ENCODE assay signal across 14 mouse cellular contexts in genomic region chr1:89714165-89714980, GRCm38 (mm10).
DNase-seq lines count a peak whose midpoint lies in the region; ATAC-seq and TF ChIP-seq lines count a peak whose summit lies in the region.
"Had no signal": no experiment of that assay in that cellular context is flagged by ENCODE, and none has a peak within 500 bp of the region (broad histone marks: within the 10 kb centered on the region; RNA-seq: fewer than 3 reads in every experiment).

No protein-coding gene starts in this region.

- no peaks in the 10 kb centered on the region for H3K9me3 ChIP-seq in liver, postnatal 0 days (ENCODE audit: low read length)
- no peaks in the 10 kb centered on the region for H3K9me3 ChIP-seq in hindbrain, embryonic 16.5 days (ENCODE audit: control insufficient read depth, low read length)
- H3K9me3 ChIP-seq in midbrain, postnatal 0 days (ENCODE audit: low read length), result no peaks in the 10 kb centered on the region
- H3K9me3 ChIP-seq: stomach, embryonic 15.5 days had no signal

- ATAC-seq in liver, postnatal 0 days, result peak; percentile 67
- ATAC-seq in hindbrain, embryonic 16.5 days, result peak; percentile 45; the same call in 1 of the 2 replicates
- peak; percentile 39; the same call in 1 of the 2 replicates for ATAC-seq in midbrain, postnatal 0 days (ENCODE audit: low FRiP score)
- ATAC-seq: lung, postnatal 0 days had no signal

- H3K4me1 ChIP-seq in liver, postnatal 0 days (ENCODE audit: insufficient read depth), result peaks cover 12% of the 10 kb centered on the region
- peaks cover 20% of the 10 kb centered on the region for H3K4me1 ChIP-seq in hindbrain, embryonic 16.5 days (ENCODE audit: control insufficient read depth, insufficient read depth, low read depth, low read length)
- peaks cover 20% of the 10 kb centered on the region for H3K4me1 ChIP-seq in midbrain, postnatal 0 days (ENCODE audit: insufficient read depth, low read length)
- H3K4me1 ChIP-seq: stomach, embryonic 15.5 days had no signal

- no peak overlapping the region for H3K9ac ChIP-seq in liver, postnatal 0 days (replicated peaks)
- no peak overlapping the region for H3K9ac ChIP-seq in hindbrain, embryonic 16.5 days (ENCODE audit: low read depth, low read length)
- no peak overlapping the region for H3K9ac ChIP-seq in midbrain, postnatal 0 days (replicated peaks; ENCODE audit: low read length, poor library complexity, severe bottlenecking)
- H3K9ac ChIP-seq: stomach, embryonic 15.5 days had no signal

- H3K4me2 ChIP-seq in liver, postnatal 0 days (ENCODE audit: low read depth, low read length), result no peak overlapping the region
- H3K4me2 ChIP-seq in hindbrain, embryonic 16.5 days (ENCODE audit: low read length), result no peak overlapping the region
- no peak overlapping the region for H3K4me2 ChIP-seq in midbrain, postnatal 0 days (ENCODE audit: low read depth, low read length, poor library complexity, severe bottlenecking)
- H3K4me2 ChIP-seq: stomach, embryonic 15.5 days had no signal

- H3K27ac ChIP-seq in liver, postnatal 0 days (ENCODE audit: low read depth), result no peak overlapping the region
- H3K27ac ChIP-seq in hindbrain, embryonic 16.5 days (ENCODE audit: low read depth, low read length), result no peak overlapping the region
- H3K27ac ChIP-seq in midbrain, postnatal 0 days (ENCODE audit: low read depth, low read length), result no peak overlapping the region
- H3K27ac ChIP-seq: stomach, embryonic 15.5 days had no signal

- TF ChIP-seq CTCF in liver, postnatal 0 days (IDR thresholded peaks at IDR 0.05; ENCODE audit: low read depth), result no peak
- no peak for TF ChIP-seq CTCF in midbrain, postnatal 0 days (IDR thresholded peaks at IDR 0.05)

- intact Hi-C loops in heart, postnatal 36 days (cut with DNase I), result no loop called here

- no peak for DNase-seq in liver, postnatal 0 days
- DNase-seq in liver, result no peak
- peak; percentile 64 for DNase-seq in kidney, postnatal 14 days
- no peak for DNase-seq in midbrain, postnatal 0 days (ENCODE audit: low spot score)
- no peak for DNase-seq in yolk sac, embryonic 10.5 days (ENCODE audit: low spot score)
- no peak for DNase-seq in heart, postnatal 36 days
- no peak for DNase-seq in gastrocnemius, postnatal 10 days
- DNase-seq: adrenal gland, adult 8-10 months; heart, postnatal 4 days; right cerebral cortex, postnatal 4 days; thymus, postnatal 4 days had no signal

- 63% methylated on average over 18 of the region's 18 CpGs for WGBS in liver, postnatal 0 days (ENCODE audit: insufficient replicate concordance)
- 36% methylated on average over 18 of the region's 18 CpGs for WGBS in hindbrain, embryonic 16.5 days
- 27% methylated on average over 18 of the region's 18 CpGs for WGBS in midbrain, postnatal 0 days

- TF ChIP-seq EP300 in liver, postnatal 0 days (IDR thresholded peaks at IDR 0.05; ENCODE audit: low read depth), result no peak

- no peaks in the 10 kb centered on the region for H3K36me3 ChIP-seq in liver, postnatal 0 days (replicated peaks; ENCODE audit: insufficient read depth, low read length)
- H3K36me3 ChIP-seq in hindbrain, embryonic 16.5 days (ENCODE audit: control insufficient read depth, insufficient read depth, low read length), result 0 out of 2 replicates have a peak, but pooled peaks cover 2% of the 10 kb centered on the region
- H3K36me3 ChIP-seq in midbrain, postnatal 0 days (ENCODE audit: insufficient read depth, low read length), result no peaks in the 10 kb centered on the region
- H3K36me3 ChIP-seq: stomach, embryonic 15.5 days had no signal

- H3K4me3 ChIP-seq in liver, postnatal 0 days (ENCODE audit: low read depth, low read length), result no peak overlapping the region
- no peak overlapping the region for H3K4me3 ChIP-seq in hindbrain, embryonic 16.5 days (ENCODE audit: low read length)
- H3K4me3 ChIP-seq in midbrain, postnatal 0 days (ENCODE audit: low read depth, low read length), result no peak overlapping the region
- H3K4me3 ChIP-seq: stomach, embryonic 15.5 days had no signal

- H3K27me3 ChIP-seq in liver, postnatal 0 days (ENCODE audit: insufficient read depth, low read length), result no peaks in the 10 kb centered on the region
- no peaks in the 10 kb centered on the region for H3K27me3 ChIP-seq in hindbrain, embryonic 16.5 days (replicated peaks; ENCODE audit: control insufficient read depth, insufficient read depth, low read length)
- no peaks in the 10 kb centered on the region for H3K27me3 ChIP-seq in midbrain, postnatal 0 days (ENCODE audit: insufficient read depth, low read length)
- H3K27me3 ChIP-seq: stomach, embryonic 15.5 days had no signal
